Mouse (Mus musculus) ES-Bruce4 (cell line): Measurements from ENCODE around the gene Fam32a.

Experiments
- CTCF ChIP-seq: IDR thresholded peaks from one replicate; pipeline ENCODE4 v1.8.1; 2011; ENCODE audit warnings: low read depth, low read length
- EP300 ChIP-seq: IDR thresholded peaks from 2 replicates; pipeline ENCODE4 v1.6.1; 2011; ENCODE audit warnings: low read depth, low read length; ENCODE audit not compliant: insufficient read depth
- POLR2A ChIP-seq: IDR thresholded peaks from one replicate; pipeline ENCODE4 v1.8.1; 2011; ENCODE audit warnings: low read length; ENCODE audit not compliant: insufficient read depth

DNA sequence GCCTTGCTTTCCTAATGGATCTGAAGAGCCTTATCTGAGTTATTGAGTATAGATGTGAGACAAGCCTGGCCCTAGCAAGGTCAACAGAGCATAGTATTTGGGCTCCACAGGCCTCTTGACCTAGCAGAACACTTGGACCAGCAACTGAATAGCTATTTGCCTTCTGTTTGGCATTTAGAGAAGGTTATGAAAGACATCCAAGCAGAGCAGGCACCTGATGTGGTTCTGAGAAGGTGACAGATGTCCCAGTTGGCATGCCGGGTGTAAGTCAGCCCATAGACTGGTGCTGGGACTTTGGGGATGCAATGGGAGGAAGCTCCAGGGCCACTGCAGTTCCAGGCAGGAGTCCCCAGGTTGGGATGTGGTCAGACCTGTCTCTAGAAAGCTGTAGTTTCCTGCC is 22.7 kb downstream of the Fam32a start:
- TF ChIP-seq CTCF (no peak), EP300 (no peak), POLR2A (no peak)
